Mouse (Mus musculus) heart, postnatal 25 days (tissue): ENCODE measurements around the gene Troap. TPM values are rescaled to one million over a fixed set of nuclear protein-coding genes. Genes with fewer than 3 reads are reported as not detected.

Experiments
- DNase-seq: peaks from one replicate; pipeline ENCODE4 v3.0.0; 2022; ENCODE audit warnings: low spot score
- intact Hi-C: fragments of 180-260 bp; cut with DNase I; formaldehyde crosslinking; loops from one replicate; pipeline ENCODE4 v1.15.1; 2025
- total RNA-seq, 2 experiments: library from RNA; stranded (reverse); gene quantifications; 2 replicates each; pipeline ENCODE4 v1.2.3; 2021

Gene Troap
- total RNA-seq, 2 experiments from 2014 or later, result 0.13 to 0.67 TPM

DNA sequence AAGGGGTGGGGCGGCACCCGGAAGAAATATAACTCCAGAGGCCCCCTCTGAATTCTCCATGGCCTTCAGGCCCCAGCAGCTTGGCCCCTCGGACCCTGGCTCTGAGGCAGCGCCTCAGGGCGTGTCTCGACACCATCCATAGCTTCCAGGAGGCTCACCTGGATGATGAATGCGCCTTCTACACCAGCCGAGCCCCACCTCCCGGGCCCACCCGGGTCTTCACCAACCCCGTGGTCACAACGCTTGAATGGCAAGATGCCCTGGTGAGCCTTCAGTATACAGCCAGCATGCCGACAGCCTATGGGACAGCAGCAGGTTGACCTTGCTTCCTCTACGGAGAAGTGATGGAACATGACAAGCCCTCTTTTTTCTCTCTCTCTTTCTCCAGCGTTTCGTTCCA lies 8.5 kb downstream of the Troap start:
- DNase-seq, result no peak
- intact Hi-C loops, result loop anchor here (2.0 to 5.0 kb wide), 3 partner anchors 58 to 184 kb away; no protein-coding TSS in a partner anchor

DNA sequence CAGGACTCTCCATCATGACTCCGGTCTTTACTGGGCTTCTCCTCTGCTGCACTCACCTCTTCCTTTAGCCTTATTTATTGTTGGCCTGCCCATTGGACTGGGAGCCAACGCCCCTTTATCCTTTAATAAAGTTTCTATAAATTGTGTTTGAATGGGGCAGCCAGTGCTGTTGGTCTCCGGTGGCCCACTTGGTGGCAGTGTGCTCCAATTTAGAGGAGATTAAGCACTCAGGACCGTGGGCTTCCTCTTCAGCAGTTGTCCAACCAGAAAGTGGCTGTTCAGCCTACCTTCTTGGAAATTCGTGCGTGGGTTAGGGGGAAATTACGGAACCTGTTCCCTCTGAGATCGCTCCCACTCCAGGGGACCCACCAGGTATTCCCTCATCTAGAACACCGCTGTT lies 8.9 kb downstream of the Troap start:
- intact Hi-C loops, result loop anchor here (2.0 to 5.0 kb wide), 3 partner anchors 58 to 184 kb away; no protein-coding TSS in a partner anchor
- no peak for DNase-seq

DNA sequence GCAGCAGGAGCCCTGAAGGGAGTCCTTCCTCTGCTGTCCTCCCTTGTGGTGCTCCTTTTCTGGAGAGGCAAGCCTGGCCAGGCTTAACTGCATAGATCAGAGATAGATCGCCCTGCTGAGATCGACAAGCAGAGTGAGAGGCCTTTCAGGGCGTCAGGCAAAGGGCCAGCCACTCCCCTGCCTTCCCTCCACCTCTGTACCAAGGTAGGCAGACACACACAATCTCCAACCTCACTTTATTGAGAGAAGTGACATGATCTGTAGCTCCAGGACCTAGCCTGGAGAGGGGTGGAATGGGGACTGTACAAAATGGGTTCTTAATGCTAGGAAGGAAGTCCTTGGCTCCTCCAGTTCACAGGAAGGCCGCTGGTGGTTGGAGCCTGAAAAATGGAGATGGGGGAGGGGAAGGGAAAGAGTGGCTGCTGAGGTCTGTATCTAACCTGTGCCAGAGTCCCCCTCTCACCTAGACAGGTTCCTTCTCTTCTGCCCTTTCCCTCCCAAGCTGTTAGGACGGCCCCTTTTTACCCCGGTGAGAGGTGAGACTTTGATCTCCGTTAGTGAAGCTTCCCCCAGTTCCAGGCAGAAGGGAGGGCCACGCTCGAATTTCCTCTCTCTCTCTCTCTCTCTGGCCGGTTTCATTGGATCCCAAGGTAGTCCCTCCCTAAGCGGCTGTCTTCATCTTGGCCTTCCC lies 9.6 kb downstream of the Troap start:
- no peak for DNase-seq
- intact Hi-C loops, result loop anchor here (2.0 to 5.0 kb wide), 3 partner anchors 57 to 183 kb away; no protein-coding TSS in a partner anchor

DNA sequence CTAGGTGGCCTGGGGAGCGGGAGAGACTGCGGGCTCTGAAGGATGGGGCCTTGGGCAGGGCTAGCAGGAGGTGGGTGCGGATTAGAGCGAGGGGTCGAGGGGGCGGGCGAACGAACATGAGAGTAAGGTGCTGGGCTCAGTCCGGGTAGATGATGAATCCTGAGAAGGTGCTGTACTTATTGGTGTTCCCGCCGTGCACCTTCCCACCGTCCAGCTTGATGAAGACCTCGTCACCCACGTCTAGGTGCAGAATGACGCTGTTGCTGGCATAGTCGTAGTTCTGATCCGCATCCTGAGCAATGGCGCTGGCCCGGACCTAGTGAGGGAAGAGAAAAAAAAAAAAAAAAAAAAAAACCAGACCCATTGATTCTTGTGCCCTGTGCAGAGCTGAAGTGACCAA lies 10.2 kb downstream of the Troap start:
- no peak for DNase-seq
- intact Hi-C loops, result loop anchor here (5.0 kb wide), 2 partner anchors 32 to 183 kb away; no protein-coding TSS in a partner anchor

DNA sequence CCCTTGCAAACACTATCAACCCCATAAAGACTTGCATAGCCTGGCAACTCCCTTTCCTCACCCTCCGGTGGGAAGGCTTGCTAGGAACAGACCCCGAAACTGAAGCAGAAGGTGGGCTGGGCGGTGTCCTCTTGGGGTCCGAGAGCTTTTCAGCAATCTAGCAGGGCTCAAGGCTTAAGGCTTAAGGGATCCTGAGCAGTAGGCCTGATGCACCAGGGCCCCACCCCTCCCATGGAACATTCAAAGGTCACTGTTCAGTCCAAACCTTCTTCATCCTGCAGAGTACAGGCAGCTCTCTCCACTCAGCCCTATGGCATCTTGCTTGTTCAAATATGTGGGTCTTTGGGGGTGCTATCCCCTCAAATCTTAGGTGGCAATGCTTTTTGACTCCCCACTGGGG lies 11.6 kb downstream of the Troap start:
- no peak for DNase-seq
- intact Hi-C loops, result loop anchor here (5.0 kb wide), 1 partner anchor 34 kb away; no protein-coding TSS in a partner anchor

DNA sequence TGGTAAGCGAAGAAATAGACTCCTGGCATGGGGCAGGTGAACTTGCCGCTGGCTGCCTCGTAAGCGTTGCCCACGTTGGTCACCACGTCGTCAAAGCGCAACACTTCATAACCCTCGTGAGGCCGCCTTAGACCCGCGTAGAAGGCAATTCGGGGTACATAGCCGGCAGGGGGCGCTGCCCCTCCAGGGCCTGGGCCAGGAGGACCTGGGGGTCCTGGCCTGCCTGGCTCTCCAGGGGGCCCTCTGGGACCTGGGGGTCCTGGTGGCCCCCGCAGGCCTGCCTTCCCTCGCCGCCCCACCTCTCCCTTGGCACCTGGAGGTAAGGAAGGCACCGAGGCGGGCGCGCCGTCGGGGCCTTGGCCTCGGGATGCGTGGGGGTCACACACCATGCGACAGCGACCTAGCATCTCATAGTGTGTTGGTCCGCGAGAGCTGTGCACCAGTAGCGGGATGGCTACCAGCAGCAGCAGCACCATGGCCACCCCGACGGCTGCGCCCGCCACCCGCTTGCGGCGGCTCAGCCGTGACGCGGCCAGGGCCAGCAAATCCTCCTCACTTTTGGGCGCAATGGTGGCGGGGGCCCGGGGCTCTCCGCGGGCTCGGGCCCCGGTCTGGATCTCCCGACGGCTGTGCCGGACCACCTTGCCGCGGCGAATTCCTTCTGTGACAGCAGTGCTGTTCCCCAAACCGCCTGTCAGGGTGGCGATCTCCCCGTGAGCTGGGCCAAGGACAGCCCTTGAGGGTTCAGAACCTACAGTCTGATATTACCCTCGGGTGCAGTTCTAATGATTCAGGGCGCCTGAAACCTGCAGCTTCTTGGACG lies 13.1 kb downstream of the Troap start, which contains the start of gene C1ql4:
C1ql4 (minus strand) TSS at position 565 of the 823 bp plus-strand sequence.
- intact Hi-C loops, result loop anchor here (5.0 kb wide), 1 partner anchor 35 kb away; no protein-coding TSS in a partner anchor
- DNase-seq, result no peak

DNA sequence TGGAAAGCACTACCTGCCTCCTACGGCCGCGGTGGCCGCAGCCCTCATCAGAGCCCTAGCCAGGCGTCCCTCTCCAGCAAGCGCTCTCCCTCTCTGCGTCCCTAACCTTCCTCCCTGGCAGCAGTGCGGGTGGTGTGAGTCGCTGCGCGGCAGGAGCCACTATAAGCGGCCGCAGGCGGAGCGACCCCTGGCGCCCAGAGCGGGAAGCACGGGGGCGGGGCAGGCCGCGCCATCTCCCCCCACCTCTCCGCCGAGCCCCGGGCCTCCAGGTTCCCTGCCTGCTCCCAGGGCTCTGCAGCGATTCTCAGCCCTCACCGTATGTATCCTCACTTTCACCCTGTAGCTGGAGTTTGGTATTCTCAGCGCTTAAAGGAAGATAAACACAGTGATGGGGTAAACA lies 13.9 kb downstream of the Troap start:
- peak; percentile 36 for DNase-seq
- intact Hi-C loops, result loop anchor here (5.0 kb wide), 1 partner anchor 36 kb away; no protein-coding TSS in a partner anchor

DNA sequence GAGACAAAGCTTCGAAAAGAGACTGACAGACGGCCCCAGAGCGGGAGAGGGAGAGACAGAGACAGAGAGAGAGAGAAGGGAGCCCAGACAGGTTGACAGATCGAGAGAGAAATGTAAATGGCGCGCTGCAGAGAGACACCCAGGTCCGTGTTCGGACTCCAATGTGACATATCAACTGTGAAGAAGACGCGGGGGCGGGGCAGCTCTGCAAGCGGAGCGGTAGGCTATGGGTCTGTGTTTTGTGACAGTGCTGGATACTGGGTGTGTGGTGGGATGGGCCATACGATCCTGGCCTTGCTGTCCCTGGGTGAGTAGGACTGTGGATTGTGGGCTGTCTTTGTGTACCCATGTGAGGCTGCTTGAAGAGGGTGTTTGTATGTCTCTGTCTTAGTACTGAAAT lies 14.7 kb downstream of the Troap start:
- intact Hi-C loops, result loop anchor here (5.0 kb wide), 1 partner anchor 37 kb away; no protein-coding TSS in a partner anchor
- DNase-seq, result no peak

DNA sequence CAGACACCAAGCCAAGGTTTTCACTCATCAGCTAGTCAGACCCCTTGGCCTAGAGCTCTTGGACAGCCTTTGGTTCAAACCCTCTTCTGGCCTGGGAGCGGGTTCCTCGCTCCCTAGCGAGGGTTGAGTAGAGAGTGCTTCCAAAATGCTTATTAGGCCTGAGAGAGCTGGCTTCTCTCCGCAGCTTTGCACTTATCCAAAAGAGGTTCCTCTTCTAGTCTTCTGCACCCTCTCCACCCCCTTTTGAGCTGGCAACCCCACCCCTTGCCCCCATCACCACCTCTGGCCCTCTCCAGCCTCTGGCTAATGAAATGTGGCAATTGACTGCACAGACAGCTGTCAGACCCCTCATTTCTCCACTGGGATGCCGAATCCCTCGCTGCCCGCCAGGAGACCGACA lies 18.5 kb downstream of the Troap start, which contains the start of gene Dnajc22:
Dnajc22 (plus strand) TSS at position 301 of the 400 bp plus-strand sequence.
- DNase-seq, result no peak
- intact Hi-C loops, result no loop called here

DNA sequence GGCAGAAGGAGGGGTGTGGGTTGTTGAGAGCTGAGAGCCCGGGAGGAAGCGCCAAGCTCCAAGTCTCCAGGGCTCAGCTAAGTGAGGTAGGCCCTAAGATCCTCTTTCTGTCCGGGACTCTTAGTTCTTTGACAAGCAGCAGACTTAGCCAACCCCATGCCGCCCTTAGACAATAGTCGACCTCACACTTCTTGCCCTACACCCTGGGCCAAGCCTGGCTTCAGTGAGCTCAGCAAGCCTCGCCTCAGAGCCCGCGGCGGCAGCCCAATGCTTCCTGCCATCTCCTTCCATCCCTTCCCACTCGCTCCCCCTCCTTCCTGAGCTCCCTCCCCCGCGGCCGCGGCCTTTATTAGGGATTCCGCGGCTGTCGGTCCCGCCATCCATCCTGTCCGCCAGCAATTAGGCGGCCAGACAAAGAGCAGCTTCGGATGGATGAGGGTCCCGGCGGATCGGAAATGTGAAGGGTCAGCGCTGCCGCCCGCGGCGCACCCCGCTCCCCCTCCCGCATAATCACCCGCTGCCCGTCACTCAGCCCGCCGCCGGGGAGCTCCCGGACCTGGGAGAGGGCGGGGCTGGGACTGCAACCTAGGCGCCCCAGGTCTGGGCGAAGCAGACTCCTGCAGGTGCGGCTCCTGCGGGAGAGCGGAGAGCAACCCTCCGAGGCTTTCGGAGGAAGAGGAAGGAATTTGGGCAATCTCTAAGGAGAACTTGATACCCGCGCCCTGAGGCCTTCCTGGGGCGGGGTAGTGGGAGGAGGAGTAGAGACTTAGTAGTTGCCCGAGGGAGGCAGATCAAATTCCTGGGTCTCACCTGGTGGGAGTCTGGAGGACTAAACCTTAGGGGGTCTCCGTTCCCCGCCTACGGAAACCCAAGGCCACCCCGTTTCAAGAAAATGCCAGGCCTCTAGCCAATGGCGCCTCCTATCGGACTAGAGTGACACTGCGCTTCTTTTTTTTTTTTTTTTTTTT lies 19.2 kb downstream of the Troap start:
- peak; percentile 32 for DNase-seq
- intact Hi-C loops, result no loop called here

DNA sequence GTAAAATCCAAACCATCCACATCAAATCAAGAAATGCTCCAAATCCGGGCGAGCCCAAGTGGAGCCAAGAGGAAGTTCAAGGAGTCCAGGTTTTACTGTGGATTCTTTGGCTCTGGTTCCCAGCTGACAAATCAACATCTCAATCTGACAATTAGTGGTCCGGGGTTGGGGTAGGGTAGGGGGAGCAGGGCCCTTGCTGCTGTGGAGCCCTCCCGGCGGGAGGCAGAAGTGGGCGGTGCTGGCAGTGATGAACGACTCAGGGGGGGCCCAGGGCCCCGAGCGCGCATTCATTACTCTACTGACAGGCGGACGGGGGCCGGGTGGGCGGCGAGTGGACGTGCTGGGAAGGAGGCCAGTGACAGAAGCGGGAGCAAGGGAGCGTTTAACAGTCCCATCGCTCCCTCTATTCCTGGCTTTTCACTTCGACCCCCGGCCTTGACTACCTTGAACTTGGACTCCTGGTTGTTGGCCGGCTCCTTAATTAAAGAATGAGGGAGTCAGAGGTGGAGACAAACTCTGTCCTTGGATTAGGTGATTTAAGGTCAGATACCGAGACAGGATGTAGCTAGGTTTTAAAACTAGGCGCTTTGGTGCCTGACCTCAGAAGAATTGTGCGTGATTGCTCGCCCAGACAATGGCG lies 20.4 kb downstream of the Troap start:
- no peak for DNase-seq
- intact Hi-C loops, result no loop called here

DNA sequence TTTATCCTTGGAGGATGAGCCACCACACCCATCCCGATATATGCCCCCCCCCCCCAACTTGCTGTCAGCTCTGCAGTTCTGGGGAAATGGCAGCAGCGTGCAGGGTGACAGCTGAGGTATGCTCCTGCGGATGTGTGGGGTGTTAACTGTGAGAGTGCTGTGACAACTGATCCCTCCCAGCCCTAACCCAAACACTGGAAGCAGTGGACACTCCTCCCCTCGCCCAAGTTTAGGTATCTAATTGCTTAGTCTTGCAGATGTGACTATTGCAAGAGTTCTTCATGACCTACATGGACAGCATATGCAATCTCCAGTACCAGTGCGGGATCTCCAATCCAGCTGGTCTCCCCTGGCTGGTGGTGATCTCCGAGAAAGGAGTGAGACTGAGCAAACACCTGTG lies 21.0 kb downstream of the Troap start:
- intact Hi-C loops, result no loop called here
- DNase-seq, result no peak

DNA sequence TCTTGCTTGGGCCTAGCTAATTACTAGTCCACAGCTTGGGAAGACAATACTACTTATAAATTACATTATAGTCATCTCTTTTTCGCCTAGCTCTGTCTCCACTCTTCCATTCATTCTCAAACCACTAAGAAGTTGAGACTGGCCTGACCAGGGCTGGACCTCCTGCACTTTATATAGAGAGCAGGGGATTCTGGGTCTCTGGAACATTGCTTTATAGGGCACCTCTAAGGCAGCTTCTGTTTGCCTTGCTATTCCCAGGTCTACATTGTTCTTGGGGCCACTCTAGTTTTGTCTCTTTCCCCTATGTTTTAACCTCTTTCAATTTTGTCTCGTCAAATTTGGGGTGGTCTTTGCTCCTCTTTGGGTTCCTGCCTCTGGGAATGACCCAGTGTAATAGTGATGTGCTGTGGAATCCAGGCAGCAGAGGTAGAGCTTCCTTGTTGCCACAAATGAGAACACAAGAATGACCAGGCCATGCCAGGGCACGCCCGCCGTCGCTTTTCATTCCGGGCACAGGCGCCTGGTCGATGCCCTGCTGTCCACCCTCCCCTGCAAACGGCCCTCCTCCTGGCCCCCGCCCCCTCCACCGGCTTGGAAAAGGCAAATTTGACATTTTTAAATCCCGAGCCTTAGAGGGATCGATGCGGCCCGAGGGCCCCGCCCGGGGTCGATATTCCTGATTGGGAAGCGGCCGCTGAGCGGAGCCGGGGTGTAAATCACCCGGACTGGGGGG lies 21.9 kb downstream of the Troap start:
- DNase-seq, result no peak
- intact Hi-C loops, result no loop called here

DNA sequence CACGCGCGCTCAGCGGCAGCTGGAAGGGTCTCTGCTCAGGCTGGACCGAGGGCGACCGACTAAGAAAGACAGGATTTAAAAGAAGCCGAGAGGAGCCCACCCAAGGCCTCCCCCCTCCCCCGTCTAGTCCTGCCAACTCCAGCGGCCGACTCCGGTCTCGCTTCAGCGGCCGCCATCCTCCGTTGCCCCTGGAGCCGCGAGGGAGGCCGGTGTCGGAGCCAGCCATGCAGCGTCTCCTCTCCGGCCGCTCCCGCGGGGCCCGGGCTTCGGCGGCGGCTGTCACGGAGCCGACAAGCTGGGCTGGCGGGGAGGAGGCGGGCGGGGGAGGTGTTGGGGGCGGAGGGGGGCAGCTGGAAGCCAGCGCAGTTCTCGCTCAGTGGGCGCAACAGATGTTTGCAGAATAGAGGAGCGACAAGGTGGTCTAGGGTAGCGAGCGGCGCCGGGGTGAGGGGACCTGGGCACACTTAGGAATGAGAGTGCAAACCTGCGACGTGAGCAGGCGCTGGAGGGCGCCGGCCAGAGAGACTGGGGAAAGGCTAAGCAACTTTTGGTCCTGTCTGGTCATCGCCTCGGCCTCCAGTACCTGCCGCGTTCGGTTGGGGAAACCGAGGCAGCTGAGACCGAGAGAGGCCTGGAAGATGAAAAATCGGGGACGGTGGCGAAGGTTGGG lies 22.6 kb downstream of the Troap start:
- intact Hi-C loops, result no loop called here
- DNase-seq, result no peak

DNA sequence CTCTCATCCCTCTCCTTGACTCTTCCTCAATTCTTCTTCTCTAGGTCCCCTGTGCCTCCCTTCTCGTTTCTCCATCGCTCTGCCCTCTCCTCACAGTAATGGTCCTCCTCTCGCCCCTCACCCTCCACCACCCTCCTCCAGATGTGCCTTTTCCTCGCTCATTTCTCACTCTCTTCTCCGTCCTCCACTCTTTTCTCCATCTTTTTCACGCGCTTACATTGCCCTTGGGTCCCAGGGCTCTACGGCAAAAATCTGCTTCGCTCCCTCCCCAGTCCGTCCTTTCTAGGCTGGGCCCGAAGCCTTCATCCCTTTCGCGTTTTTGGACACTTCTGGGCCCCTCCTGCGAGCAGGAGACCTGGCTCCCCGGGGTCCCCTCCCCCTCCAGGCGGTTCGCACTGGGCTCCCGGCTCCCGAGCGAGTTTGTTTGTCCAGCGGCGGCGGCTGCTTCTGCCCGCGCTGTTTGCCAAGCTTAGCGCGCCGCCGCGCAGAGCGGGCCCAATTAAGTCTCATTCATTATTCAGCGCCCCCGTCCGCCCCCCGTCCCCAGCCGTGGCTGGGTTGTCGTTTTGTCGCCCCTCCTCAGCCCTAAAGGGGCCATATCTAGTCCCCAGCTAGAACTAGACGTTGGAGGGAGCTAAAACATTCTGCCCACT lies 23.6 kb downstream of the Troap start:
- no peak for DNase-seq
- intact Hi-C loops, result no loop called here

DNA sequence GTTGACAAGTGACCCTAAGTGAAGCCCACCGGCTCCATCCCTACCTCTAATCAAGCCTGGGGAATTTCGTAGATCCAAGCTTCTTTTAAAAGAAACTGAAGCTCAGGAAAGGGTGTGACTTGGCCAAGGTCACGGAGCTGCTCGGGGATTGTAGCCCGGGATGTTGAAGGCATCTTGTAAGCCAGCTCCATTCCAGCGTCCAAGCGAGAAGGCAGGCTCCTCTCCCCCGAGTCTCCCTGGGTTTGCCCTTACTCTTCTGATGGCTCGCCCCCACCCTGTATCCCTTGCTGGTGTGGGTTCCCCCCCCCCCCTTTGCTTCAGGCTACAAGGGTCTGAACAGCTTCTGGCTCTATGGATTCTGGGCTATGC lies 24.1 kb downstream of the Troap start:
- DNase-seq, result no peak
- intact Hi-C loops, result no loop called here

DNA sequence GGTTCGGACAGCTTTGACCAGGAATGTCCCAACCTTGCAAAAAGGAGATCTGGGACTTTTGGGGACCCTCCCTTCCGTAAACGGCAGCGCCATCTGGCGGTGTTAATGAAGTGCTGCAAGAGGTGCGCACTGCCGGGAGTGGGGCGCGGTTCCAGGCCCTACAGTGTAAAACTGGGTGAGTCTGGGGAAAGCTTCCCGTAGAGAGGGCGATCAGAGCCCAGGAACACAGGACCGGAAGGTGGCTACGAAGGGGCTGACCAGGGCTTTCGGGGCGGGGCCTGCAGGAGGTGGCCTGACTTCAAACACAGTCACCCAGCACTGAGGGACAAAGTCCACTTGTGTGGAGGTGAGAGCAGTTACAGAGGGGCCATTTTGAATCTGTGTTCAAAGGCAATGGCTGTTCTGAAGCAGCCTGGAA lies 24.8 kb downstream of the Troap start:
- intact Hi-C loops, result no loop called here
- DNase-seq, result no peak
